Mouse (Mus musculus) ES-E14 (cell line): Measurements from ENCODE around the gene Gm28048. TPM values are rescaled to one million over a fixed set of nuclear protein-coding genes. Genes with fewer than 3 reads are reported as not detected.

Experiments used
- DNase-seq: peaks from one replicate; pipeline ENCODE4 v3.0.0-alpha.2; 2013; ENCODE audit warnings: low read depth, low spot score
- H3K27ac ChIP-seq: 2 replicates; pipeline ENCODE4 v1.5.1; 2012; ENCODE audit warnings: low read depth, mild to moderate bottlenecking, low read length, moderate library complexity, mixed read lengths; ENCODE audit not compliant: poor library complexity, insufficient read depth, severe bottlenecking
- H3K36me3 ChIP-seq: 2 replicates; pipeline ENCODE4 v1.6.1; 2012; ENCODE audit warnings: mild to moderate bottlenecking, low read length, moderate library complexity, mixed read lengths; ENCODE audit not compliant: control insufficient read depth, poor library complexity, insufficient read depth, severe bottlenecking
- H3K4me1 ChIP-seq, 2 experiments: fragments of 150-350 bp in 1 of 2; sonication (generic) in 1 of 2; 2 replicates each; pipeline ENCODE4 v1.6.1; 2012; ENCODE audit warnings: low read length in 2 of 2, mild to moderate bottlenecking in 1 of 2, mixed read lengths in 1 of 2; ENCODE audit not compliant: control insufficient read depth in 2 of 2, insufficient read depth in 2 of 2, poor library complexity in 1 of 2
- H3K4me3 ChIP-seq, 2 experiments: fragments of 150-350 bp in 1 of 2; sonication (generic) in 1 of 2; 2 replicates each; pipeline ENCODE4 v1.5.1; 2012; ENCODE audit warnings: low read length in 2 of 2, low read depth in 1 of 2, mild to moderate bottlenecking in 1 of 2, mixed read lengths in 1 of 2; ENCODE audit not compliant: insufficient read depth in 1 of 2, poor library complexity in 1 of 2, severe bottlenecking in 1 of 2
- H3K9ac ChIP-seq: 2 replicates; pipeline ENCODE4 v1.6.1; 2012; ENCODE audit warnings: low read depth, mild to moderate bottlenecking, low read length, mixed read lengths; ENCODE audit not compliant: poor library complexity, insufficient read depth, severe bottlenecking
- H3K9me3 ChIP-seq: fragments of 150-350 bp; sonication (generic); 2 replicates; pipeline ENCODE4 v1.6.1; 2012; ENCODE audit warnings: low read depth, mild to moderate bottlenecking, low read length; ENCODE audit not compliant: control insufficient read depth, insufficient read depth
- CHD2 ChIP-seq: IDR thresholded peaks from 2 replicates; pipeline ENCODE4 v1.6.1; 2014; ENCODE audit warnings: mild to moderate bottlenecking, low read depth, low read length, inconsistent platforms
- HCFC1 ChIP-seq: IDR thresholded peaks from 2 replicates; pipeline ENCODE4 v1.6.1; 2012; ENCODE audit warnings: low read length, inconsistent platforms, borderline replicate concordance; ENCODE audit not compliant: insufficient read depth
- MAFK ChIP-seq: IDR thresholded peaks from 2 replicates; pipeline ENCODE4 v1.6.1; 2014; ENCODE audit warnings: mild to moderate bottlenecking, low read depth, low read length, inconsistent platforms; ENCODE audit not compliant: insufficient read depth
- ZC3H11A ChIP-seq: IDR thresholded peaks from 2 replicates; pipeline ENCODE4 v1.6.1; 2012; ENCODE audit warnings: low read depth, mild to moderate bottlenecking, inconsistent platforms, low read length, borderline replicate concordance
- ZNF384 ChIP-seq: IDR thresholded peaks from 2 replicates; pipeline ENCODE4 v1.6.1; 2012; ENCODE audit warnings: low read depth, low read length, inconsistent platforms
- in situ Hi-C, 2 experiments: fragments of 600-800 bp; cut with MboI; formaldehyde crosslinking; loops; one replicate each; pipeline ENCODE4 v1.15.1; 2025; ENCODE audit warnings: low sequenced_read_pairs in 2 of 2, inconsistent platforms in 1 of 2; ENCODE audit not compliant: unreplicated experiment in 2 of 2
- total RNA-seq: library from RNA; depleted of rRNA; stranded (reverse); fragments of 300-350 nt; gene quantifications from 2 replicates; pipeline ENCODE4 v1.2.3, GENCODE M21; 2012

Gene Gm28048
- total RNA-seq, 1 experiment: 16.3 TPM

GRCm38 (mm10) chr11:22931320-22931905, 50.5 kb downstream of the Gm28048 start:
- Histone ChIP-seq H3K36me3 (no peaks in the 10 kb centered on the region), H3K9me3 (no peaks in the 10 kb centered on the region), H3K4me3 (no peak overlapping the region), H3K27ac (no peak overlapping the region), H3K9ac (no peak overlapping the region), H3K4me1 (peaks cover 6 to 11% of the 10 kb centered on the region in 2 experiments; a peak in 3 of 4 replicates)
- in situ Hi-C loops: no loop called here
- no peak for DNase-seq
- TF ChIP-seq ZNF384 (no peak), ZC3H11A (no peak), HCFC1 (no peak), CHD2 (no peak), MAFK (no peak)

- peaks cover 0 to 4% of the 10 kb centered on the region in 2 experiments; a peak in 2 of 4 replicates for H3K4me1 ChIP-seq
- H3K9ac ChIP-seq: no peak overlapping the region
- no peaks in the 10 kb centered on the region for H3K36me3 ChIP-seq
- in situ Hi-C loops: no loop called here
- H3K27ac ChIP-seq: no peak overlapping the region
- TF ChIP-seq CHD2 (no peak), ZC3H11A (no peak), ZNF384 (no peak), HCFC1 (no peak), MAFK (no peak)
- DNase-seq: no peak
- no peaks in the 10 kb centered on the region for H3K9me3 ChIP-seq
- no peak overlapping the region for H3K4me3 ChIP-seq
Measured at GRCm38 (mm10) chr11:22930129-22930528, 51.8 kb downstream of the Gm28048 start.

- H3K9me3 ChIP-seq: no peaks in the 10 kb centered on the region
- H3K27ac ChIP-seq: no peak overlapping the region
- TF ChIP-seq ZNF384: no peak
- no peak for TF ChIP-seq HCFC1
- no peak for TF ChIP-seq MAFK
- no peak for TF ChIP-seq CHD2
- no peak for TF ChIP-seq ZC3H11A
- no peak overlapping the region for H3K9ac ChIP-seq
- H3K4me1 ChIP-seq: peaks cover 0 to 6% of the 10 kb centered on the region in 2 experiments; a peak in 1 of 4 replicates
- no peak overlapping the region for H3K4me3 ChIP-seq
- no peak for DNase-seq
- in situ Hi-C loops: no loop called here
- no peaks in the 10 kb centered on the region for H3K36me3 ChIP-seq
Measured at GRCm38 (mm10) chr11:22928586-22929169, 53.2 kb downstream of the Gm28048 start.

GRCm38 (mm10) chr11:22923606-22924005, 58.3 kb downstream of the Gm28048 start:
- no peak overlapping the region for H3K27ac ChIP-seq
- TF ChIP-seq MAFK: no peak
- no peak for TF ChIP-seq ZNF384
- no peak for TF ChIP-seq CHD2
- no peak for TF ChIP-seq HCFC1
- TF ChIP-seq ZC3H11A: no peak
- no peak for DNase-seq

More at GRCm38 (mm10) chr11:22923606-22924005, 58.3 kb downstream of the Gm28048 start:
- in situ Hi-C loops: no loop called here
- Histone ChIP-seq H3K4me1 (peaks cover 0 to 3% of the 10 kb centered on the region in 2 experiments; a peak in 1 of 4 replicates), H3K9me3 (no peaks in the 10 kb centered on the region), H3K4me3 (no peak overlapping the region), H3K36me3 (no peaks in the 10 kb centered on the region), H3K9ac (no peak overlapping the region)
